Mouse (Mus musculus): Measurements from ENCODE around the gene Ewsr1.

- TF ChIP-seq POLR2A (IDR thresholded peaks at IDR 0.05; ENCODE audit: borderline replicate concordance, extremely low read depth, insufficient read depth, insufficient read length, poor library complexity, severe bottlenecking), result no peak
- TF ChIP-seq CTCF (IDR thresholded peaks at IDR 0.05; ENCODE audit: borderline replicate concordance, extremely low read depth, insufficient read depth, insufficient read length), result no peak
Observed at GRCm38 (mm10) chr11:5100801-5101200, 1.7 kb upstream of the Ewsr1 start.
